Mouse (Mus musculus) CH12.LX (cell line): ENCODE results near the gene Lrtm1. TPM values are rescaled to one million over a fixed set of nuclear protein-coding genes. Genes with fewer than 3 reads are reported as not detected.

ENCODE experiments used
- DNase-seq: peaks from one replicate; pipeline ENCODE4 v3.0.0-alpha.2; 2013; ENCODE audit errors: extremely low read depth
- H3K27ac ChIP-seq: 2 replicates; pipeline ENCODE4 v1.5.1; 2012; ENCODE audit warnings: low read depth, mild to moderate bottlenecking, control low read depth, moderate library complexity; ENCODE audit not compliant: insufficient read depth
- H3K27me3 ChIP-seq: replicated peaks from 2 replicates; pipeline ENCODE3; 2012; ENCODE audit warnings: inconsistent platforms
- H3K36me3 ChIP-seq, 2 experiments: replicated peaks in 1 of 2; 2 replicates each; pipeline versions ENCODE3 to v1.6.1; 2012; ENCODE audit warnings: inconsistent platforms in 1 of 2, low read length in 1 of 2, mild to moderate bottlenecking in 1 of 2, mixed read lengths in 1 of 2, moderate library complexity in 1 of 2; ENCODE audit not compliant: control insufficient read depth in 1 of 2, insufficient read depth in 1 of 2
- H3K4me1 ChIP-seq, 2 experiments: 2 replicates each; pipeline ENCODE4 v1.6.1; 2012; ENCODE audit warnings: inconsistent platforms in 1 of 2, moderate library complexity in 1 of 2; ENCODE audit not compliant: insufficient read depth in 2 of 2, control insufficient read depth in 1 of 2
- H3K4me2 ChIP-seq: 2 replicates; pipeline ENCODE4 v1.6.1; 2012; ENCODE audit warnings: low read depth, mild to moderate bottlenecking, control low read depth; ENCODE audit not compliant: poor library complexity, insufficient read depth, severe bottlenecking
- H3K4me3 ChIP-seq, 3 experiments: fragments of 150-350 bp in 1 of 3; sonication (generic) in 1 of 3; replicated peaks in 1 of 3; 2 replicates each; pipeline versions ENCODE3 to v1.5.1; 2011 to 2012; ENCODE audit warnings: low read depth in 2 of 3, low read length in 2 of 3, mild to moderate bottlenecking in 2 of 3, moderate library complexity in 2 of 3, control low read depth in 1 of 3, improper control_type of control experiment in 1 of 3, inconsistent platforms in 1 of 3, mixed read lengths in 1 of 3; ENCODE audit not compliant: poor library complexity in 1 of 3
- H3K79me2 ChIP-seq: replicated peaks from 2 replicates; pipeline ENCODE4 v1.6.1; 2012; ENCODE audit warnings: mild to moderate bottlenecking, moderate library complexity; ENCODE audit not compliant: control insufficient read depth, poor library complexity, insufficient read depth, severe bottlenecking; ENCODE audit errors: extremely low read depth
- H3K9ac ChIP-seq: 2 replicates; pipeline ENCODE4 v1.6.1; 2012; ENCODE audit warnings: low read depth, mild to moderate bottlenecking, control low read depth, moderate library complexity; ENCODE audit not compliant: insufficient read depth
- H3K9me3 ChIP-seq: replicated peaks from 2 replicates; pipeline ENCODE3; 2012; ENCODE audit warnings: low read length, inconsistent platforms, mixed read lengths
- CHD2 ChIP-seq: IDR thresholded peaks from 2 replicates; pipeline ENCODE4 v1.6.1; 2011; ENCODE audit warnings: low read length, improper control_type of control experiment
- CTCF ChIP-seq, 2 experiments: IDR thresholded peaks in 1 of 2; conservative IDR thresholded peaks in 1 of 2; 2 replicates each; pipeline ENCODE4 v1.5.1; 2011 to 2012; ENCODE audit warnings: low read depth in 2 of 2, low read length in 2 of 2, improper control_type of control experiment in 1 of 2, inconsistent platforms in 1 of 2, mild to moderate bottlenecking in 1 of 2, moderate library complexity in 1 of 2
- HCFC1 ChIP-seq: IDR thresholded peaks from 2 replicates; pipeline ENCODE4 v1.6.1; 2012; ENCODE audit warnings: low read depth, mild to moderate bottlenecking, inconsistent platforms, low read length, improper control_type of control experiment
- KAT2A ChIP-seq: IDR thresholded peaks from 2 replicates; pipeline ENCODE4 v1.6.1; 2012; ENCODE audit warnings: low read length, improper control_type of control experiment, inconsistent platforms; ENCODE audit not compliant: insufficient replicate concordance
- MEF2A ChIP-seq: IDR thresholded peaks from 2 replicates; pipeline ENCODE4 v1.6.1; 2014; ENCODE audit warnings: low read depth, mild to moderate bottlenecking, inconsistent platforms, low read length, improper control_type of control experiment, borderline replicate concordance
- NELFE ChIP-seq: IDR thresholded peaks from 2 replicates; pipeline ENCODE4 v1.6.1; 2011; ENCODE audit warnings: low read depth, low read length, improper control_type of control experiment
- PAX5 ChIP-seq: IDR thresholded peaks from 2 replicates; pipeline ENCODE4 v1.6.1; 2012; ENCODE audit warnings: low read length, inconsistent platforms, mixed read lengths
- TCF12 ChIP-seq: IDR thresholded peaks from 2 replicates; pipeline ENCODE4 v1.6.1; 2014; ENCODE audit warnings: low read depth, mild to moderate bottlenecking, inconsistent platforms, low read length, improper control_type of control experiment
- UBTF ChIP-seq: IDR thresholded peaks from 2 replicates; pipeline ENCODE4 v1.6.1; 2012; ENCODE audit warnings: low read depth, mild to moderate bottlenecking, inconsistent platforms, low read length, improper control_type of control experiment, moderate library complexity
- USF1 ChIP-seq: IDR thresholded peaks from 2 replicates; pipeline ENCODE4 v1.6.1; 2014; ENCODE audit warnings: low read depth, mild to moderate bottlenecking, inconsistent platforms, low read length, improper control_type of control experiment
- ZMIZ1 ChIP-seq: IDR thresholded peaks from 2 replicates; pipeline ENCODE4 v1.6.1; 2012; ENCODE audit warnings: low read depth, mild to moderate bottlenecking, inconsistent platforms, low read length, improper control_type of control experiment
- ZNF384 ChIP-seq: IDR thresholded peaks from 2 replicates; pipeline ENCODE4 v1.6.1; 2012; ENCODE audit warnings: low read depth, low read length, improper control_type of control experiment, inconsistent platforms
- dilution Hi-C: fragments of 300-500 bp; cut with MboI; formaldehyde crosslinking; loops from 2 replicates; pipeline ENCODE4 v1.14.3; 2020; ENCODE audit warnings: low sequenced_read_pairs; ENCODE audit not compliant: extremely low pct_unique_long_range_greater_than_20kb, extremely low pct_ligation_motif_present
- in situ Hi-C: fragments of 300-500 bp; cut with MboI; formaldehyde crosslinking; loops from 3 replicates; pipeline ENCODE4 v1.14.3; 2019; ENCODE audit warnings: low sequenced_read_pairs, low pct_ligation_motif_present, low pct_unique_long_range_greater_than_20kb, mixed read lengths
- polyA plus RNA-seq: library from polyadenylated mRNA; unstranded; fragments of >175 nt; gene quantifications from 2 replicates; pipeline ENCODE4 v1.2.1, GENCODE M21; 2012; ENCODE audit warnings: low read depth; ENCODE audit not compliant: insufficient read length
- total RNA-seq, 2 experiments: library from RNA; depleted of rRNA; stranded (reverse); fragments of 300-350 nt in 1 of 2; fragments of >200 nt in 1 of 2; gene quantifications; 2 replicates each; pipeline ENCODE4 v1.2.3; 2012 to 2014

The Lrtm1 gene
- total and polyA plus RNA-seq, 3 experiments, result not detected

DNA sequence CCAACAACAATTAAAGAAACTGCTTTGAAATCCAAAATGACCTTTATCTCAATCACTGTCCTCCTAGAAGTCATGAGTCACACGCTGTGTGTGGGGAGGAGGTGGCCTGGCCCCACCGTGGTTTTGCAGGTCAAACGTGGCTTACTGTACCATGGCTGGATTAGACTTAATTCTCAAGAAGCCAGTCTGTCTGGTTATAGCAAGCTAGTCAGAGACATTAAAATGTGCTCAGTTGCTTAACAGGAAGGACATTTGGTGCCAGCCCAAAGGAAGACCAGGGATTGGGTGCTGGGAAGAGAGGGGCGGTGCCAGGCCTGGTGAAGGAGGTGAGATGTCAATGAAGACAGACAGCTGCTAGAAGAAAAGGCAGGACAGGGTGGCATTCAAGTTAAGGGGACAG, 62.6 kb downstream of the Lrtm1 start:
- dilution Hi-C loops, result no loop called here
- no peak for DNase-seq
- Histone ChIP-seq H3K36me3 (no peaks in the 10 kb centered on the region), H3K4me1 (no peaks in the 10 kb centered on the region), H3K27ac (no peak overlapping the region), H3K9me3 (peaks cover 72% of the 10 kb centered on the region), H3K79me2 (no peaks in the 10 kb centered on the region), H3K4me3 (no peak overlapping the region), H3K9ac (no peak overlapping the region), H3K4me2 (no peak overlapping the region), H3K27me3 (no peaks in the 10 kb centered on the region)
- in situ Hi-C loops, result loop anchor here (25.0 kb wide), 1 partner anchor 1268 kb away; no protein-coding TSS in a partner anchor
- TF ChIP-seq PAX5 (no peak), ZNF384 (no peak), CHD2 (no peak), UBTF (no peak), ZMIZ1 (no peak), TCF12 (no peak), CTCF (conservative IDR thresholded peaks at IDR 0.05 in 1 of 2, IDR thresholded peaks at IDR 0.05 in 1 of 2; ENCODE audit: low read depth in 2 of 2, low read length in 2 of 2) (no peak), MEF2A (no peak), USF1 (no peak), HCFC1 (no peak)

DNA sequence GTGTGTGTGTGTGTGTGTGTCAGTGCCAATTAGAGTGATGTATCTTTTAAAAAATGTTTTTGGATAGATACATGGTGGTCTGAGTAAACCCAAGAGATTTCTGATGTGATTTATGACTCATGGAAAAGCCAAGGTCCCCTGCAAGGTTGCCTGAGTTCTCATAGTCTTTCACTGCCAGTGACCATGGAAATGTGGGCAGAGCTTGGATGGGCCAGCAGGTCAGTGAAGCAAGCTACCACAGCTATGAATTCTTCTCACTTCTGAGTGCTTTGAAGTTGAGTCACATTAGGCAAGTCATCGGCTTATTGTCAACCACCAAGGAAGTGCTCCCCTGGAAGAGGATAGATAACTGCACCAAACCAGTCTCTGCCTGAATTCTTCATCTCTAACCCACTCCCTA, 64.2 kb downstream of the Lrtm1 start:
- in situ Hi-C loops (loop anchor here (25.0 kb wide), 1 partner anchor 1270 kb away; no protein-coding TSS in a partner anchor), dilution Hi-C loops (no loop called here)
- H3K27ac ChIP-seq, result no peak overlapping the region
- H3K9me3 ChIP-seq, result peaks cover 66% of the 10 kb centered on the region
- H3K4me1 ChIP-seq, result no peaks in the 10 kb centered on the region
- no peaks in the 10 kb centered on the region for H3K27me3 ChIP-seq
- TF ChIP-seq UBTF, result no peak
- TF ChIP-seq KAT2A, result no peak
- no peak for TF ChIP-seq CTCF (conservative IDR thresholded peaks at IDR 0.05 in 1 of 2, IDR thresholded peaks at IDR 0.05 in 1 of 2; ENCODE audit: low read depth in 2 of 2, low read length in 2 of 2)
- TF ChIP-seq NELFE, result no peak
- H3K36me3 ChIP-seq, result no peaks in the 10 kb centered on the region
- DNase-seq, result no peak
- no peak overlapping the region for H3K4me3 ChIP-seq
- no peaks in the 10 kb centered on the region for H3K79me2 ChIP-seq
- no peak overlapping the region for H3K4me2 ChIP-seq
- H3K9ac ChIP-seq, result no peak overlapping the region
